ENCODE assay signal across 8 mouse cellular contexts in the genomic region with DNA sequence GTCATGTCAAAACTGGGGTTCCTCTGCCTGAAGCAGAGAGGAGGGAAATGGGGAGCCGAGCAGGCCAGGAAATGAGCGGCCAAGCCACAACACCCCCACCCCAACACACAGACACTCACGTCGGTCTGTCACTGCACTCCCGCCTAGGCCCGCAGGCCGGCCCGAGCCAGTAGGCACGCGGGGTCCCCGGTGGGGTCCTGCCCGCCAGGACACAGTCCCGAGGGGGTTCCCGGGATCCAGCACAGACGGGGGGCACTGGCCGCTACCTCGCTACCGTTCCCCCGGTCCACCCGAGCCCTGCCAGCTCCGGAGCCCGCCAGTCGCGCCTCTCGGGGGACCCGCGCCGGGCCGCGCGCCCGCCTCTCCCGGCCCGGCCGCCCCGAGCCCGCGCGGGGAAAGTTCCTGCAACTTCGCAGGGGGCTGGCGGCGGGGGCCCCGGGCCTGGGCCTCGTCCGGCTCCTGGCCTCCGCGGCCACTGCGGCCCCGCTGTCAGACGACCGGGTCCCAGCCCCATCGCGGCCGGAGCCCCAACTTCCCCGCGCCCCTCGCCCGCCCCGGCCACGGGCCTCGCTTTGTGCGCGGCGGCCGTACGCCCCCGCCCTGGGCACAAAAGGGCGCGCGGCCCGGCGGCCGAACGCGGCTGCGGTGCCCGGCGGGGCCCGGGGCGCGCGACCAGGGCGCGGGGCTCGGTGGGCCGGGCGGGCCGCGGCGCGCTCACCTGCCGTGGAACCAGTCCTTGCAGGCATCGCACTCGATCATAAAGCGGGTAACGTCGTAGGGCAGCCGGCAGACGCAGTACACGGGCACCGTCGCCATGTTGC. TPM values are rescaled to one million over a fixed set of nuclear protein-coding genes. Genes with fewer than 3 reads are reported as not detected.
A peak's percentile ranks its signal among the peaks of the same experiment; 100 is the strongest.
DNase-seq lines count a peak whose midpoint lies in the region; ATAC-seq lines count a peak whose summit lies in the region.

No protein-coding gene starts in this region.

- H3K27ac ChIP-seq in embryonic facial prominence, embryonic 10.5 days (replicated peaks), result peak overlapping the region; percentile 97
- H3K27ac ChIP-seq in heart, embryonic 14.5 days (replicated peaks in 1 of 2; ENCODE audit: control insufficient read depth in 1 of 2, insufficient read depth in 1 of 2, low read depth in 2 of 2, low read length in 2 of 2), result peak overlapping the region; percentile 81 to 86
- H3K27ac ChIP-seq in limb, embryonic 10.5 days, result peak overlapping the region; percentile 99
- peak overlapping the region; percentile 88 for H3K27ac ChIP-seq in midbrain, embryonic 14.5 days (replicated peaks; ENCODE audit: low read depth, low read length)
- peak overlapping the region; percentile 93 for H3K27ac ChIP-seq in stomach, embryonic 15.5 days

- ATAC-seq in cerebellum, adult (ENCODE audit: insufficient number of reproducible peaks, low FRiP score, low TSS enrichment), result no peak
- peak; percentile 27 for ATAC-seq in heart, embryonic 14.5 days (ENCODE audit: insufficient number of reproducible peaks, insufficient read depth, low FRiP score, low read depth)
- peak; percentile 46 for ATAC-seq in midbrain, embryonic 14.5 days (ENCODE audit: low FRiP score, low TSS enrichment)
- 0 out of 2 replicates have a peak, but pooled peaks have one; percentile 41 for ATAC-seq in stomach, embryonic 15.5 days (ENCODE audit: insufficient read depth, low FRiP score, low read depth)

- under 1% methylated on average over 102 of the region's 102 CpGs for WGBS in embryonic facial prominence, embryonic 10.5 days
- under 1% methylated on average over 85 of the region's 102 CpGs for WGBS in heart, embryonic 14.5 days
- WGBS in limb, embryonic 10.5 days, result 2% methylated on average over 97 of the region's 102 CpGs
- under 1% methylated on average over 102 of the region's 102 CpGs for WGBS in midbrain, embryonic 14.5 days
- under 1% methylated on average over 83 of the region's 102 CpGs for WGBS in stomach, embryonic 15.5 days

- H3K4me1 ChIP-seq in embryonic facial prominence, embryonic 10.5 days, result peaks cover 67% of the 10 kb centered on the region
- peaks cover 25 to 38% of the 10 kb centered on the region in 2 experiments for H3K4me1 ChIP-seq in heart, embryonic 14.5 days (ENCODE audit: control insufficient read depth in 2 of 2, insufficient read depth in 2 of 2, low read length in 2 of 2)
- peaks cover 52% of the 10 kb centered on the region for H3K4me1 ChIP-seq in limb, embryonic 10.5 days
- peaks cover 25% of the 10 kb centered on the region for H3K4me1 ChIP-seq in midbrain, embryonic 14.5 days (ENCODE audit: control insufficient read depth, insufficient read depth, low read length)
- peaks cover 28% of the 10 kb centered on the region for H3K4me1 ChIP-seq in stomach, embryonic 15.5 days

- H3K9ac ChIP-seq in heart, embryonic 14.5 days (ENCODE audit: low read length), result peak overlapping the region; percentile 97
- peak overlapping the region; percentile 98 for H3K9ac ChIP-seq in midbrain, embryonic 14.5 days (replicated peaks; ENCODE audit: low read length)
- H3K9ac ChIP-seq in stomach, embryonic 15.5 days, result peak overlapping the region; percentile 88

- H3K4me3 ChIP-seq in embryonic facial prominence, embryonic 10.5 days, result peak overlapping the region; percentile 98
- H3K4me3 ChIP-seq in heart, embryonic 14.5 days (ENCODE audit: control insufficient read depth in 1 of 2, insufficient read depth in 1 of 2, low read depth in 1 of 2, low read length in 2 of 2), result peak overlapping the region; percentile 88 to 92
- peak overlapping the region; percentile 95 for H3K4me3 ChIP-seq in limb, embryonic 10.5 days
- peak overlapping the region; percentile 90 for H3K4me3 ChIP-seq in midbrain, embryonic 14.5 days (replicated peaks; ENCODE audit: low read depth, low read length)
- H3K4me3 ChIP-seq in stomach, embryonic 15.5 days (replicated peaks), result peak overlapping the region; percentile 78

- peak; percentile 63 for DNase-seq in cerebellum, adult 11-12 months
- DNase-seq in MN1 (ENCODE audit: low spot score), result peak; percentile 29
- DNase-seq in embryonic facial prominence, embryonic 10.5 days (ENCODE audit: low spot score), result peak; percentile 71
- peak; percentile 72 for DNase-seq in limb, embryonic 10.5 days (ENCODE audit: low spot score)
- peak; percentile 68 for DNase-seq in midbrain, embryonic 14.5 days

- peak overlapping the region; percentile 71 for H3K4me2 ChIP-seq in heart, embryonic 14.5 days (ENCODE audit: low read length)
- H3K4me2 ChIP-seq in midbrain, embryonic 14.5 days (ENCODE audit: low read length), result peak overlapping the region; percentile 93
- H3K4me2 ChIP-seq in stomach, embryonic 15.5 days, result peak overlapping the region; percentile 70

- H3K27me3 ChIP-seq in embryonic facial prominence, embryonic 10.5 days (replicated peaks; ENCODE audit: low read depth, poor library complexity, severe bottlenecking), result no peaks in the 10 kb centered on the region
- H3K27me3 ChIP-seq in heart, embryonic 14.5 days (ENCODE audit: control insufficient read depth, insufficient read depth, low read length), result no peaks in the 10 kb centered on the region
- H3K27me3 ChIP-seq in limb, embryonic 10.5 days (ENCODE audit: low read depth, poor library complexity, severe bottlenecking), result no peaks in the 10 kb centered on the region
- H3K27me3 ChIP-seq in midbrain, embryonic 14.5 days (ENCODE audit: control insufficient read depth, insufficient read depth, low read length), result no peaks in the 10 kb centered on the region
- no peaks in the 10 kb centered on the region for H3K27me3 ChIP-seq in stomach, embryonic 15.5 days (replicated peaks)

- peaks cover 7% of the 10 kb centered on the region for H3K36me3 ChIP-seq in embryonic facial prominence, embryonic 10.5 days (replicated peaks)
- no peaks in the 10 kb centered on the region for H3K36me3 ChIP-seq in heart, embryonic 14.5 days (ENCODE audit: control insufficient read depth, insufficient read depth, low read length)
- peaks cover 3% of the 10 kb centered on the region; the same call in 1 of the 2 replicates for H3K36me3 ChIP-seq in limb, embryonic 10.5 days
- no peaks in the 10 kb centered on the region for H3K36me3 ChIP-seq in midbrain, embryonic 14.5 days (ENCODE audit: control insufficient read depth, insufficient read depth, low read length)
- no peaks in the 10 kb centered on the region for H3K36me3 ChIP-seq in stomach, embryonic 15.5 days

- no peaks in the 10 kb centered on the region for H3K9me3 ChIP-seq in embryonic facial prominence, embryonic 10.5 days
- no peaks in the 10 kb centered on the region for H3K9me3 ChIP-seq in heart, embryonic 14.5 days (ENCODE audit: control insufficient read depth, low read length)
- H3K9me3 ChIP-seq in limb, embryonic 10.5 days (replicated peaks), result no peaks in the 10 kb centered on the region
- no peaks in the 10 kb centered on the region for H3K9me3 ChIP-seq in midbrain, embryonic 14.5 days (ENCODE audit: control insufficient read depth, low read length)
- H3K9me3 ChIP-seq in stomach, embryonic 15.5 days, result no peaks in the 10 kb centered on the region

RNA-seq across cellular contexts. Expression of a gene that starts 0.8 kb away (rescaled TPM):
- polyA plus RNA-seq in embryonic facial prominence, embryonic 10.5 days (2016; fragmentation: Nextera tagmentation; extraction: Ambion mirVana), result 7.5 and 8.1 TPM in 2 replicates
- 5.1 and 5.9 TPM in 2 replicates for polyA plus RNA-seq in heart, embryonic 14.5 days (2014; fragmentation: Nextera tagmentation; extraction: Ambion mirVana)
- 6.6 and 8.2 TPM in 2 replicates for polyA plus RNA-seq in limb, embryonic 10.5 days (2016; fragmentation: Nextera tagmentation; extraction: Ambion mirVana)
- polyA plus RNA-seq in midbrain, embryonic 14.5 days (2014; fragmentation: Nextera tagmentation; extraction: Ambion mirVana), result 12.1 and 14.3 TPM in 2 replicates
- polyA plus RNA-seq in stomach, embryonic 15.5 days (2015; fragmentation: Nextera tagmentation; extraction: Ambion mirVana), result 6.9 and 7.2 TPM in 2 replicates
